Mouse (Mus musculus) urinary bladder, postnatal 14 days (tissue): Measurements from ENCODE around the gene Atp5h.
A peak's percentile ranks its signal among the peaks of the same experiment; 100 is the strongest.

Experiments
- DNase-seq: peaks from one replicate; pipeline ENCODE4 v3.0.0; 2021; ENCODE audit warnings: low spot score

Atp5h gene

DNA sequence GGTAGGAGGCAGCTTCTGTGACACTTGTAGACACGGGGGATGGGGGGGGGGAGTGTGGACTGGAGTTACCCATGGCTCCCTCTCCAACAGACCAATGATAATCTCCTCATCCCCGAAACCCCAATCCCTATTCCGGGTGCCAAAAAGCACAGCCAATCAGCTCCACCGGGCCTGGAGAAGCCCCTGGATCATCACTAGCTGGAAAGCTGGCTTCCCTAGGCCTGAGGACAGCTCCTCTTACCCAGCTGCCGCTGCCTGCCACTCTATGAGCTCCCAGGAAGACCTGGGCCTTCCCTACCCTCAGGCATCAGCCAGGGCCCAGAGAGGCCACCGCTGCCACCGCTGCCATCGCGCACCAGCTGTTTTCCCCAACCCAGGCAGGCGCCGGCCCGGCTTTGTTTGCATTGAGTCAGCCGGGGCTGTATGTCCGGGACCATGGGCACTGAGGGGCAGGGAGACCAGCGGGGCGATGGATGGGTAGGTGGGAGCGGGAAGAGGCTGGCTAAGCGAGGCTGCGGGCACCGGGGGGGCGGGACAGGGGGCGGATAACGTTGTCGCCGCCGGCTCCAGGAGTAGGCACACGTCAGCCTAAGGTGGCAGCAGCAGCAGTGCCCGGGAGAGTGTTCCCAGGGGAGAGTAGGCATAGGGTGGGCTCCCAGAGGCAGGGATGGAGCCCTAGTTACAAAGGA lies 52.9 kb downstream of the Atp5h start:
- DNase-seq, result peak; percentile 50

DNA sequence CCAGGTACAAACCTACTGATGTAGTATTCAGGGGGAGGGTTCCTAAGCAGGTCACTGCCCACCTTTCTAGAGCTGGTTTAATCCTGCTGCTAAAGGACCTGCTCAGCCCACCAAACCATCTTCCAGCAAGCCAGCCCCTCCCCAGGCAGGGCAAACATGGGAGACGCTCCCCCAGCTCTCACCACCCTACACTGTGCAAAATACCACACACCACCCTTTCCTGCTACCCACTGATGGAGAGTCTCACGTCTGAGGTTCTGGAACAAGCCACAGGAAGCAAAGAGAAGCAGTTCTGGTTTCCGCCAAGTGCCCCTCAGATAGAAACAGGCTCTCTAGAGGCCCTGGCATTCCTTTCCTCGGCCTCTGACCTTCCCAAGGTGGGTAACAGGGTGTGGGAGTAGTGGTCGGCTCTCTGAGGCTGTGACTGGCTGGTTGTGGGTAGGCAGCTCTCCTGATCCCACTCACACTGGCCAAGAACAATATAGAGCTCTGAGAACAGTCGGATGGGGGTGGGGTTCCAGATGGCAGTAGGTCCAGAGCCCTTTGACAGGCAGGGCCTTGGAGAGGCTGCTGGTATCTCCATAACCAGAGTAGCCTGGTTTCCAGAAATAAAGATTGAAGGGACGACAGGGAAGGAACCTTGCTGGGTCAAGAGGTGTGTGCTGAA lies 53.6 kb downstream of the Atp5h start:
- no peak for DNase-seq
